Mouse (Mus musculus) heart, postnatal 0 days (tissue): ENCODE data around the gene Sept12. TPM values are rescaled to one million over a fixed set of nuclear protein-coding genes. Genes with fewer than 3 reads are reported as not detected.
A peak's percentile ranks its signal among the peaks of the same experiment; 100 is the strongest.

Experiments used
- ATAC-seq: fragments of 200-750 bp; cut with Nextera tagmentation; 2 replicates; pipeline ENCODE4 v1.8.0; 2017; ENCODE audit warnings: low read depth, moderate number of reproducible peaks, moderate library complexity; ENCODE audit not compliant: insufficient read depth
- DNase-seq: peaks from one replicate; pipeline ENCODE4 v3.0.0-alpha.2; 2016; ENCODE audit warnings: low spot score
- H3K27ac ChIP-seq: fragments of 300-500 bp; sonication (generic); 2 replicates; pipeline ENCODE4 v1.5.1; 2014; ENCODE audit warnings: low read depth, mild to moderate bottlenecking
- H3K27me3 ChIP-seq: fragments of 300-500 bp; sonication (generic); 2 replicates; pipeline ENCODE4 v1.6.1; 2014; ENCODE audit warnings: low read length, mixed read lengths; ENCODE audit not compliant: control insufficient read depth, insufficient read depth
- H3K36me3 ChIP-seq: fragments of 300-500 bp; sonication (generic); replicated peaks from 2 replicates; pipeline ENCODE4 v1.6.1; 2014; ENCODE audit warnings: low read length, mixed read lengths; ENCODE audit not compliant: control insufficient read depth, insufficient read depth
- H3K4me1 ChIP-seq: fragments of 300-500 bp; sonication (generic); 2 replicates; pipeline ENCODE4 v1.6.1; 2014; ENCODE audit warnings: antibody characterized with exemption; ENCODE audit not compliant: control insufficient read depth, insufficient read depth
- H3K4me2 ChIP-seq: fragments of 300-500 bp; sonication (generic); 2 replicates; pipeline ENCODE4 v1.6.1; 2014; ENCODE audit warnings: low read depth, mild to moderate bottlenecking, low read length, moderate library complexity
- H3K4me3 ChIP-seq: fragments of 300-500 bp; sonication (generic); 2 replicates; pipeline ENCODE4 v1.5.1; 2014; ENCODE audit warnings: low read depth, low read length
- H3K9ac ChIP-seq: fragments of 300-500 bp; sonication (generic); replicated peaks from 2 replicates; pipeline ENCODE4 v1.6.1; 2014; ENCODE audit warnings: low read depth, low read length, mixed read lengths
- H3K9me3 ChIP-seq: fragments of 300-500 bp; sonication (generic); replicated peaks from 2 replicates; pipeline ENCODE4 v1.6.1; 2016; ENCODE audit warnings: low read length; ENCODE audit not compliant: control insufficient read depth
- CTCF ChIP-seq: IDR thresholded peaks from 2 replicates; pipeline ENCODE4 v1.5.1; 2016; ENCODE audit warnings: antibody characterized with exemption, control low read depth, low read depth
- EP300 ChIP-seq: IDR thresholded peaks from 2 replicates; pipeline ENCODE4 v1.6.1; 2016; ENCODE audit warnings: antibody characterized with exemption, low read depth
- WGBS: fragments of 180-500 bp; shearing (Covaris S2); extraction: QIAGEN DNeasy Blood & Tissue Kit; methylation state at CpG from one replicate; pipeline ENCODE4 v1.1.7; 2014; 5-methylcytosine and 5-hydroxymethylcytosine counted together
- polyA plus RNA-seq: library from polyadenylated mRNA; unstranded; fragments of >200 nt; fragmentation: Nextera tagmentation; extraction: Ambion mirVana; gene quantifications from 2 replicates; pipeline ENCODE4 v1.2.1, GENCODE M21; 2015
- total RNA-seq: library from RNA; depleted of rRNA; stranded (reverse); fragments of >200 nt; gene quantifications from 2 replicates; pipeline ENCODE4 v1.2.3, GENCODE M21; 2014; ENCODE audit warnings: low replicate concordance

The Sept12 gene
- total and polyA plus RNA-seq, 2 experiments from 2014 or later = not detected

- 41% methylated on average over 4 of the region's 4 CpGs for WGBS
- H3K27ac ChIP-seq = peak overlapping the region; percentile 65
- H3K9me3 ChIP-seq = no peaks in the 10 kb centered on the region
- H3K4me1 ChIP-seq = peaks cover 4% of the 10 kb centered on the region; the same call in 1 of the 2 replicates
- TF ChIP-seq EP300 = peak; percentile 78
- no peak for TF ChIP-seq CTCF
- H3K36me3 ChIP-seq = no peaks in the 10 kb centered on the region
- DNase-seq = peak; percentile 31
- H3K4me3 ChIP-seq = no peak overlapping the region
- no peaks in the 10 kb centered on the region for H3K27me3 ChIP-seq
- peak; percentile 75 for ATAC-seq
- no peak overlapping the region for H3K4me2 ChIP-seq
- no peak overlapping the region for H3K9ac ChIP-seq
Observed at GRCm38 (mm10) chr16:4971626-4972025, 26.0 kb downstream of the Sept12 start.

GRCm38 (mm10) chr16:4969055-4969843 lies 28.4 kb downstream of the Sept12 start:
- H3K9me3 ChIP-seq = no peaks in the 10 kb centered on the region
- TF ChIP-seq EP300 (no peak), CTCF (no peak)
- WGBS = 73% methylated on average over 5 of the region's 5 CpGs
- DNase-seq (no peak), ATAC-seq (no peak)
- H3K9ac ChIP-seq = no peak overlapping the region
- no peak overlapping the region for H3K4me2 ChIP-seq
- no peak overlapping the region for H3K4me3 ChIP-seq
- H3K36me3 ChIP-seq = no peaks in the 10 kb centered on the region
- no peak overlapping the region for H3K27ac ChIP-seq
- no peaks in the 10 kb centered on the region for H3K27me3 ChIP-seq
- peaks cover 11% of the 10 kb centered on the region for H3K4me1 ChIP-seq

- Histone ChIP-seq H3K4me3 (no peak overlapping the region), H3K4me1 (peaks cover 12% of the 10 kb centered on the region), H3K9me3 (no peaks in the 10 kb centered on the region), H3K27me3 (no peaks in the 10 kb centered on the region), H3K4me2 (no peak overlapping the region), H3K27ac (no peak overlapping the region), H3K36me3 (no peaks in the 10 kb centered on the region), H3K9ac (no peak overlapping the region)
- WGBS = 65% methylated on average over 3 of the region's 3 CpGs
- DNase-seq = no peak
- ATAC-seq = no peak
- TF ChIP-seq CTCF (no peak), EP300 (no peak)
Observed at GRCm38 (mm10) chr16:4968426-4968825, 29.2 kb downstream of the Sept12 start.

DNA sequence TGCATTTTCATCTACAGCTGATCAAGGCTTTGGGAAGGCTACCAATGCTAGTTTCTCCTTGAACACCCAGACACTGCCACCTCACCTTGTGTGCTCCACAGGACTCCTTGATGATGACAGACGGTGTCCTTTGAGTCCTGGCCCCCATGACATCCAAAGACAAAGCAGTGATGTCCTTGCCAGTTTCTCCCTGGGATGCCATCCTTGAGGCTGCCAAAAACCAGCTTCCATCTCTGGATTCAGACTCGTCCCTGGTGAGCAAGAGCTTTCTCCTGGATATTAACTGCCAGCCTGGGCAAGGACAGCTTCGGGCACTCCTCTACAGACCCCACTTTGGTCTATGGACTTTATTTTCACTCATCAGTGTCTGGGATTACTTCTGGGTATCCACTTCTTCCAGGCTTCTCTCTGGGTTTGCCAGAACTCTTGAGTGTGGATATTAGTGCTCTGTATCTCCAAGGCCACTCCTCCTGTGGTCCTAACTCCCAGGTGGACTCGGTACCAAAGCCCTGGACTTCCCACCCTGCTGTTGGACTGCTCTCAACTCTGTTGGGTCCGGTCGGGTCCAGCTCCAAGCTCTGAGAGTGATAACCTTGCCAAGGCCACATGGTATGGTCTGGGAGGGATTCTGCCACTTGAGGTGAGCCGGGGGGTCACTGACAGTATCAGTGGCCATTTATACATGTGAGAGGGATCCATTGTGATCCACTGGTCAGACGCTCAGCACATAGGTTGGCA lies 32.1 kb downstream of the Sept12 start:
- Histone ChIP-seq H3K36me3 (no peaks in the 10 kb centered on the region), H3K9me3 (no peaks in the 10 kb centered on the region), H3K4me1 (peaks cover 19% of the 10 kb centered on the region), H3K27me3 (no peaks in the 10 kb centered on the region), H3K4me3 (no peak overlapping the region), H3K4me2 (no peak overlapping the region), H3K27ac (no peak overlapping the region), H3K9ac (no peak overlapping the region)
- WGBS = 86% methylated on average over 8 of the region's 8 CpGs
- DNase-seq (no peak), ATAC-seq (no peak)
- TF ChIP-seq CTCF = no peak
- no peak for TF ChIP-seq EP300

DNA sequence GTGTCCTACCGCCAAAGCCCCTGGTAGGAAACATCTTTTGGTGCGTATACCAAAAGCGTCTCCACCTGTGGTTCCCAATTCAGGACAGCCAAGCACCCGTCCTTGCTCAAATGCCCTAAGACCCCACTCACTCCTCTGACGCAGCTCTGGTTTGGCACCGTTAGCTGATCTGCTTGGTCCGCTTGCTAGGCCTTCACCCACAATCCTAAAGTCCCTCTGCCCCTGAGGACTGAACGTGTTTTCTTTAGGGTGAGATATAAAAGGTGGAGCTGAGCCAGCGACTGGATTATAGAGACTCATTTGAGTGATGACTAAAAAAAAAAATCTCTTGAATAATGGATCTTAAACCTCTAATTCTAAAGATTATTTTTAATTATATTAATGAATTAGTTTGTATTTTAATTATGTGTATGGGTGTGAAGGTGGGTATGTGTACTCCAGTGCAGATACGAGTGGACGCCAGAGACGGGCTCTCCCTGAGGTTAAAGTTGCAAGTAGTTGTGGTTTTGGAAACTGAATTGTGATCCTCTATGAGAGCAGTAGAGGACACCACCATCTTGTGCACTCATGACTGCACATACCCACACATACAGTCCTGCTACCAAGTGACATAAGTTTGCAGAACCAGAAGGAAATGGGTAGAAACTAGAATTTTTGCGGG lies 32.8 kb downstream of the Sept12 start:
- H3K27me3 ChIP-seq = no peaks in the 10 kb centered on the region
- no peaks in the 10 kb centered on the region for H3K9me3 ChIP-seq
- peak overlapping the region; percentile 73 for H3K9ac ChIP-seq
- H3K4me3 ChIP-seq = peak overlapping the region; percentile 82
- WGBS = 19% methylated on average over 13 of the region's 13 CpGs
- TF ChIP-seq EP300 = no peak
- 0 out of 2 replicates have a peak, but pooled peaks cover 5% of the 10 kb centered on the region for H3K36me3 ChIP-seq
- peak overlapping the region; percentile 78 for H3K4me2 ChIP-seq
- H3K4me1 ChIP-seq = peaks cover 19% of the 10 kb centered on the region
- H3K27ac ChIP-seq = peak overlapping the region; percentile 78
- ATAC-seq = no peak
- DNase-seq = no peak
